Mouse (Mus musculus) granulocyte monocyte progenitor cell, adult 5-6 weeks (primary cell): ENCODE data around the gene Kcnj14. TPM values are rescaled to one million over a fixed set of nuclear protein-coding genes. Genes with fewer than 3 reads are reported as not detected.

ENCODE experiments used
- ATAC-seq: replicated peaks from 2 replicates; pipeline ENCODE4 v1.8.0; 2016; ENCODE audit warnings: mild to moderate bottlenecking, moderate TSS enrichment, inconsistent platforms; ENCODE audit not compliant: poor library complexity, severe bottlenecking
- total RNA-seq, 2 experiments: library from RNA; stranded (forward) in 1 of 2; stranded (reverse) in 1 of 2; fragments of 200-712, 200-1000 nt in 1 of 2; fragments of >200 nt in 1 of 2; fragmentation: Nextera tagmentation in 1 of 2; gene quantifications; 2 replicates each; pipeline ENCODE4 v1.2.3; 2014 to 2017

The Kcnj14 gene
- total RNA-seq, 2 experiments from 2014 or later: 0.71 TPM; not detected in 1

- ATAC-seq: no peak
These were observed 53.5 kb downstream of the Kcnj14 start for GRCm38 (mm10) chr7:45771101-45771500.

- no peak for ATAC-seq
These were observed 54.0 kb downstream of the Kcnj14 start for GRCm38 (mm10) chr7:45770427-45771082.

- ATAC-seq: no peak
These were observed 57.1 kb downstream of the Kcnj14 start for GRCm38 (mm10) chr7:45767500-45767899.

GRCm38 (mm10) chr7:45766764-45767163 lies 57.8 kb downstream of the Kcnj14 start:
- no peak for ATAC-seq

Other genes starting within 250 kb of the Kcnj14 start
- gene Fgf21, start 209.3 kb downstream of the Kcnj14 start, total RNA-seq (2014; fragmentation: Nextera tagmentation): not detected in 2 replicates
- gene Fgf21, start 209.3 kb downstream of the Kcnj14 start, total RNA-seq (2017): not detected in 2 replicates
- not detected in 2 replicates for gene Fut1, start 207.5 kb downstream of the Kcnj14 start, total RNA-seq (2014; fragmentation: Nextera tagmentation)
- not detected in 2 replicates for gene Fut1, start 207.5 kb downstream of the Kcnj14 start, total RNA-seq (2017)
- gene Izumo1, start 203.0 kb downstream of the Kcnj14 start, total RNA-seq (2014; fragmentation: Nextera tagmentation): not detected in 2 replicates
- 0.34 TPM in 1 of 2 replicates, not detected in the other for gene Izumo1, start 203.0 kb downstream of the Kcnj14 start, total RNA-seq (2017)
- 0.15 TPM in 1 of 2 replicates, not detected in the other for gene Rasip1, start 197.3 kb downstream of the Kcnj14 start, total RNA-seq (2014; fragmentation: Nextera tagmentation)
- 0.93 TPM in 1 of 2 replicates, not detected in the other for gene Rasip1, start 197.3 kb downstream of the Kcnj14 start, total RNA-seq (2017)
- not detected in 2 replicates for gene Mamstr, start 184.8 kb downstream of the Kcnj14 start, total RNA-seq (2014; fragmentation: Nextera tagmentation)
- gene Mamstr, start 184.8 kb downstream of the Kcnj14 start, total RNA-seq (2017): 0.36 TPM in 1 of 2 replicates, not detected in the other
- gene Fut2, start 158.4 kb downstream of the Kcnj14 start, total RNA-seq (2014; fragmentation: Nextera tagmentation): 0.24 TPM in 1 of 2 replicates, not detected in the other
- gene Fut2, start 158.4 kb downstream of the Kcnj14 start, total RNA-seq (2017): not detected in 2 replicates
- not detected in 2 replicates for gene Ntn5, start 140.8 kb downstream of the Kcnj14 start, total RNA-seq (2014; fragmentation: Nextera tagmentation)
- not detected in 2 replicates for gene Ntn5, start 140.8 kb downstream of the Kcnj14 start, total RNA-seq (2017)
- not detected in 2 replicates for gene Sec1, start 130.4 kb downstream of the Kcnj14 start, total RNA-seq (2014; fragmentation: Nextera tagmentation)
- gene Sec1, start 130.4 kb downstream of the Kcnj14 start, total RNA-seq (2017): not detected in 2 replicates
- gene Car11, start 124.9 kb downstream of the Kcnj14 start, total RNA-seq (2014; fragmentation: Nextera tagmentation): not detected in 2 replicates
- 0.09 TPM in 1 of 2 replicates, not detected in the other for gene Car11, start 124.9 kb downstream of the Kcnj14 start, total RNA-seq (2017)
- 1.7 and 3.1 TPM in 2 replicates for gene Dbp, start 119.7 kb downstream of the Kcnj14 start, total RNA-seq (2014; fragmentation: Nextera tagmentation)
- gene Dbp, start 119.7 kb downstream of the Kcnj14 start, total RNA-seq (2017): 4.0 and 6.3 TPM in 2 replicates
- 2,165 and 2,847 TPM in 2 replicates for gene Rpl18, start 109.3 kb downstream of the Kcnj14 start, total RNA-seq (2014; fragmentation: Nextera tagmentation)
- gene Rpl18, start 109.3 kb downstream of the Kcnj14 start, total RNA-seq (2017): 1,831 and 2,021 TPM in 2 replicates
- gene Sphk2, start 106.8 kb downstream of the Kcnj14 start, total RNA-seq (2014; fragmentation: Nextera tagmentation): 14.9 and 26.4 TPM in 2 replicates
- 10.0 and 10.6 TPM in 2 replicates for gene Sphk2, start 106.8 kb downstream of the Kcnj14 start, total RNA-seq (2017)
- 0.34 and 0.90 TPM in 2 replicates for gene Fam83e, start 103.6 kb downstream of the Kcnj14 start, total RNA-seq (2014; fragmentation: Nextera tagmentation)
- gene Fam83e, start 103.6 kb downstream of the Kcnj14 start, total RNA-seq (2017): 0.39 and 0.77 TPM in 2 replicates
- not detected in 2 replicates for gene Spaca4, start 99.0 kb downstream of the Kcnj14 start, total RNA-seq (2014; fragmentation: Nextera tagmentation)
- not detected in 2 replicates for gene Spaca4, start 99.0 kb downstream of the Kcnj14 start, total RNA-seq (2017)
- not detected in 2 replicates for gene Lmtk3, start 41.0 kb downstream of the Kcnj14 start, total RNA-seq (2014; fragmentation: Nextera tagmentation)
- not detected in 2 replicates for gene Lmtk3, start 41.0 kb downstream of the Kcnj14 start, total RNA-seq (2017)
- gene Sult2b1, start 40.1 kb downstream of the Kcnj14 start, total RNA-seq (2014; fragmentation: Nextera tagmentation): 1.3 and 3.3 TPM in 2 replicates
- gene Sult2b1, start 40.1 kb downstream of the Kcnj14 start, total RNA-seq (2017): 0.39 TPM in 1 of 2 replicates, not detected in the other
- gene Cyth2, start 10.2 kb downstream of the Kcnj14 start, total RNA-seq (2014; fragmentation: Nextera tagmentation): 32.7 and 36.3 TPM in 2 replicates
- gene Cyth2, start 10.2 kb downstream of the Kcnj14 start, total RNA-seq (2017): 33.1 and 35.3 TPM in 2 replicates
- 30.9 and 33.6 TPM in 2 replicates for gene Grwd1, start 6.2 kb upstream of the Kcnj14 start, total RNA-seq (2014; fragmentation: Nextera tagmentation)
- 21.9 and 27.3 TPM in 2 replicates for gene Grwd1, start 6.2 kb upstream of the Kcnj14 start, total RNA-seq (2017)
- 123 and 143 TPM in 2 replicates for gene Kdelr1, start 48.0 kb upstream of the Kcnj14 start, total RNA-seq (2014; fragmentation: Nextera tagmentation)
- 65.2 and 72.5 TPM in 2 replicates for gene Kdelr1, start 48.0 kb upstream of the Kcnj14 start, total RNA-seq (2017)
- gene Grin2d, start 53.6 kb upstream of the Kcnj14 start, total RNA-seq (2014; fragmentation: Nextera tagmentation): 0.15 TPM in 1 of 2 replicates, not detected in the other
- gene Grin2d, start 53.6 kb upstream of the Kcnj14 start, total RNA-seq (2017): 0.09 TPM in 1 of 2 replicates, not detected in the other
- 3.7 and 4.0 TPM in 2 replicates for gene Syngr4, start 71.9 kb upstream of the Kcnj14 start, total RNA-seq (2014; fragmentation: Nextera tagmentation)
- 0.41 TPM in 1 of 2 replicates, not detected in the other for gene Syngr4, start 71.9 kb upstream of the Kcnj14 start, total RNA-seq (2017)
- gene Tmem143, start 72.2 kb upstream of the Kcnj14 start, total RNA-seq (2014; fragmentation: Nextera tagmentation): 14.5 and 21.2 TPM in 2 replicates
- 9.5 and 12.5 TPM in 2 replicates for gene Tmem143, start 72.2 kb upstream of the Kcnj14 start, total RNA-seq (2017)
- 244 and 297 TPM in 2 replicates for gene Emp3, start 96.6 kb upstream of the Kcnj14 start, total RNA-seq (2014; fragmentation: Nextera tagmentation)
- gene Emp3, start 96.6 kb upstream of the Kcnj14 start, total RNA-seq (2017): 174 and 251 TPM in 2 replicates
- gene Ccdc114, start 99.3 kb upstream of the Kcnj14 start, total RNA-seq (2014; fragmentation: Nextera tagmentation): 3.1 TPM in 1 of 2 replicates, not detected in the other
- gene Ccdc114, start 99.3 kb upstream of the Kcnj14 start, total RNA-seq (2017): 1.8 and 3.0 TPM in 2 replicates
- gene Abcc6, start 205.5 kb upstream of the Kcnj14 start, total RNA-seq (2014; fragmentation: Nextera tagmentation): not detected in 2 replicates
- gene Abcc6, start 205.5 kb upstream of the Kcnj14 start, total RNA-seq (2017): not detected in 2 replicates
- gene Nomo1, start 208.9 kb upstream of the Kcnj14 start, total RNA-seq (2014; fragmentation: Nextera tagmentation): 40.8 and 56.0 TPM in 2 replicates
- 59.7 and 71.5 TPM in 2 replicates for gene Nomo1, start 208.9 kb upstream of the Kcnj14 start, total RNA-seq (2017)